Mouse (Mus musculus): ENCODE measurements around the gene Fsd1l.

DNA sequence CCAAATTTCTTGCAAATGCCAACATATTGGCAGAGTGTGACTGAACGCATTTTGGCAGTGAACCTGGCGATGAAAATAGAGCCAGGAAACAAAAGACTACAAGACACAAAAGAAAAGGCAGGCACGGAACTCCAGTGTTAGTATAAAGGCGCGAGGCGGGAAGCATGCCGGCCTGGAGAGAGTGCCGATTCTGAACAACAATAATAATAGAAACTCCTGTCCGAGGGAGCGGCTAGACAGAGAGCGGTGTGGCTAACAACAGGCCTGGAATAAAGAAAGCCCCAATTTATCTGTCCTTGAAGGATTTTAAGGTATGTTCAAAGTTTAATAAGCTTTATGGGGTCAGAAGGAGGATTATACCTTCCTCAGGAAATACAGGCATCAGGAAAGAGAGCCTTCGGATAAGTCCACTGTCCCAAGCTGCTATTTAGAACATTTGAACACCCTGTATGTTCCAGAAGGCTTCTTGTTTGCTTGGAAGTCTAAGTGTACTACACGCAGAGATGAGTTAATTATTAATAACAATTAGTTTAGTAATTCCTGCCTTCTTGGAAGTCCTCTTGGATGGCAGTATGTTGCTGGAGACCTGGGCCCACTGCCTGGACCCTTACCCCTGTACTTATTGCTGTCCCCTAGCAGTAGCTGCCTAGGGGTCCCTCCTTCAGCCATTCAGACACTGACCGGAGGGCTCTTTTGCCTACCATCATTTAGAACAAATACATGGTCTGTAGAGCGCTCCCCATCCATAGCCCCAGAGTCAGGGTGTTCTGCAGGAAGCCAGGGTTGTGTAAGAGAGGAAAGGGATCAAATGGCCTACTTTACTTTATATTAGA, 35.0 kb upstream of the Fsd1l start:
- TF ChIP-seq CTCF (IDR thresholded peaks at IDR 0.05; ENCODE audit: extremely low read depth, insufficient read length, insufficient replicate concordance, low read depth, low read length) (no peak), POLR2A (IDR thresholded peaks at IDR 0.05; ENCODE audit: low read depth, low read length) (no peak)

Data from small intestine, adult 2 months (tissue).